Mouse (Mus musculus) liver, embryonic 14.5 days (tissue): Measurements from ENCODE around the gene Tuba4a. TPM values are rescaled to one million over a fixed set of nuclear protein-coding genes. Genes with fewer than 3 reads are reported as not detected.

Experiments used
- ATAC-seq: fragments of 200-750 bp; cut with Nextera tagmentation; 2 replicates; pipeline ENCODE4 v1.8.0; 2017; ENCODE audit warnings: moderate number of reproducible peaks, mild to moderate bottlenecking, moderate library complexity; ENCODE audit not compliant: insufficient read depth
- DNase-seq, 3 experiments: peaks; one replicate each; pipeline ENCODE4 v3.0.0-alpha.2; 2012 to 2013; ENCODE audit warnings: low read depth in 3 of 3, low spot score in 3 of 3
- H3K27ac ChIP-seq: fragments of 300-500 bp; sonication (generic); 2 replicates; pipeline ENCODE4 v1.5.1; 2014; ENCODE audit warnings: moderate library complexity, mild to moderate bottlenecking, control low read depth, inconsistent platforms
- H3K27me3 ChIP-seq: fragments of 300-500 bp; sonication (generic); 2 replicates; pipeline ENCODE4 v1.6.1; 2014; ENCODE audit warnings: mild to moderate bottlenecking, low read length, moderate library complexity; ENCODE audit not compliant: control insufficient read depth, insufficient read depth
- H3K36me3 ChIP-seq: fragments of 300-500 bp; sonication (generic); replicated peaks from 2 replicates; pipeline ENCODE4 v1.6.1; 2014; ENCODE audit warnings: low read depth; ENCODE audit not compliant: control insufficient read depth, insufficient read depth
- H3K4me1 ChIP-seq, 2 experiments: fragments of 200-500 bp in 1 of 2; fragments of 300-500 bp in 1 of 2; sonication (generic) in 1 of 2; replicated peaks; 2 replicates each; pipeline ENCODE4 v1.6.1; 2012 to 2014; ENCODE audit warnings: antibody characterized with exemption in 1 of 2, inconsistent platforms in 1 of 2, low read length in 1 of 2; ENCODE audit not compliant: control insufficient read depth in 2 of 2, insufficient read depth in 2 of 2
- H3K4me2 ChIP-seq: fragments of 300-500 bp; sonication (generic); 2 replicates; pipeline ENCODE4 v1.6.1; 2014; ENCODE audit warnings: low read depth, mild to moderate bottlenecking, control low read depth, moderate library complexity
- H3K4me3 ChIP-seq, 2 experiments: fragments of 200-500 bp in 1 of 2; fragments of 300-500 bp in 1 of 2; sonication (generic) in 1 of 2; 2 replicates each; pipeline ENCODE4 v1.5.1; 2012 to 2014; ENCODE audit warnings: low read depth in 2 of 2, low read length in 2 of 2, mild to moderate bottlenecking in 2 of 2, control low read depth in 1 of 2, inconsistent platforms in 1 of 2, moderate library complexity in 1 of 2; ENCODE audit not compliant: insufficient read depth in 1 of 2
- H3K9ac ChIP-seq: fragments of 300-500 bp; sonication (generic); replicated peaks from 2 replicates; pipeline ENCODE4 v1.6.1; 2014; ENCODE audit warnings: mild to moderate bottlenecking, control low read depth, moderate library complexity
- H3K9me3 ChIP-seq: fragments of 300-500 bp; sonication (generic); 2 replicates; pipeline ENCODE4 v1.6.1; 2016; ENCODE audit warnings: low read length, mixed read lengths; ENCODE audit not compliant: control insufficient read depth
- CTCF ChIP-seq: IDR thresholded peaks from 2 replicates; pipeline ENCODE4 v1.5.1; 2016; ENCODE audit warnings: antibody characterized with exemption, low read depth, control low read depth
- EP300 ChIP-seq: IDR thresholded peaks from 2 replicates; pipeline ENCODE4 v1.6.1; 2016; ENCODE audit warnings: antibody characterized with exemption, low read depth
- WGBS: fragments of 180-500 bp; shearing (Covaris S2); extraction: QIAGEN DNeasy Blood & Tissue Kit; methylation state at CpG from one replicate; pipeline ENCODE4 v1.1.7; 2014; ENCODE audit not compliant: insufficient replicate concordance; 5-methylcytosine and 5-hydroxymethylcytosine counted together
- polyA plus RNA-seq, 2 experiments: library from polyadenylated mRNA; depleted of rRNA in 1 of 2; stranded (reverse) in 1 of 2; unstranded in 1 of 2; fragments of >200 nt; fragmentation: Nextera tagmentation in 1 of 2; extraction: Ambion mirVana in 1 of 2; gene quantifications; 2 replicates each; pipeline versions ENCODE4 v1.2.1 to v1.2.3; 2012 to 2014

The Tuba4a gene
- polyA plus RNA-seq, 2 experiments, result 168 to 346 TPM

DNA sequence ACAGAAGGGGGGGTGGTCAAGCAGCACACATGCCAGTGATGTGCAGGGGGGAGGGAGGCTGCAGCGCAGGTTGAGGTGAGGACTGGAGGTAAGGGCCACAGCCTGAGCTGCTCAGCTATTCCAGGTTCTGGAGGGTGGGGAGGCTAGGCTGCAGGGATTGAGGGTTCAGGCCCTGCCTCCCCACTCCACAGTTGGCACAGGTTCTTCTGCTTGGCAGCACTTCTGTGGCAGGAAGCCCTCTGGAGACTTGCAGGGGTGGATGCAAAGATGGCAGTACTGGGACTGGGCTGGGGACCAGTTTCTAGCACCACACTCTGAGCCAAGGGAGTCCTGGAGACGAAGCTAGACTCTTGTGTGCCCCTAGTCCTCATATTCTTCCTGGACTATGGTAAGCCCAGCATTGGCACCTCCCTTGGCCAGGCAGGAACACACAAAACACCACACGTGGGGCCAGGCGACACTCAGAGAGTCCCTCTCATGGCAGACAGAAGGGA lies 38.2 kb downstream of the Tuba4a start:
- peaks cover 16 to 18% of the 10 kb centered on the region in 2 experiments for H3K4me1 ChIP-seq
- no peak overlapping the region for H3K4me3 ChIP-seq
- H3K9me3 ChIP-seq, result no peaks in the 10 kb centered on the region
- no peak overlapping the region for H3K4me2 ChIP-seq
- TF ChIP-seq CTCF, result no peak
- no peak for TF ChIP-seq EP300
- H3K27me3 ChIP-seq, result no peaks in the 10 kb centered on the region
- DNase-seq, result no peak
- H3K27ac ChIP-seq, result no peak overlapping the region; the same call in 1 of the 2 replicates
- no peak overlapping the region; the same call in 1 of the 2 replicates for H3K9ac ChIP-seq
- H3K36me3 ChIP-seq, result peaks cover 70% of the 10 kb centered on the region
- 85% methylated on average over 4 of the region's 4 CpGs for WGBS
- no peak for ATAC-seq

DNA sequence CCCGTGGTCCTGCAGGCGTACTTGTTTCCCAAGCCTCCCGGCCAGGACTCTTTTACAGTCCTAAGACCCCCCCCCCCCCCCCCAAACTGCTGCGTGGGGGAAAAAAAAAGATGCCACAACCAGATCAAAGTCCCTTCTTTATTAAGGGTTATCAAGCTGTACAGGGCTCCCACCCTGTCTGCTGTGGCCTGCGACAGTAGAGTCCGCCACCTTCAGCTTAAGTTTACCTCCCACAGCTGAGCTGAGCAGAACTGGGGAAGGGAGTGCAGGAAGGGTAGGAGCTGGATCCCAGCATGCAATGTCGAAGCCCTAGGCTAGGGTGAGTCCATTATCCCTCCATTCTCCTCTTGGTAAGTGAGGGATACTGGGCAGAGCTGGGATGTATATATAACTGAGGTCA lies 38.9 kb downstream of the Tuba4a start:
- Histone ChIP-seq H3K27me3 (no peaks in the 10 kb centered on the region), H3K9me3 (no peaks in the 10 kb centered on the region), H3K4me2 (peak overlapping the region; percentile 79), H3K4me3 (peak overlapping the region in 1 of 2 experiments; percentile 70; a peak in 2 of 4 replicates), H3K27ac (peak overlapping the region; percentile 80), H3K36me3 (peaks cover 70% of the 10 kb centered on the region), H3K4me1 (peaks cover 16 to 18% of the 10 kb centered on the region in 2 experiments), H3K9ac (peak overlapping the region; percentile 55)
- ATAC-seq, result no peak
- 33% methylated on average over 7 of the region's 7 CpGs for WGBS
- no peak for DNase-seq
- TF ChIP-seq CTCF (no peak), EP300 (no peak)

DNA sequence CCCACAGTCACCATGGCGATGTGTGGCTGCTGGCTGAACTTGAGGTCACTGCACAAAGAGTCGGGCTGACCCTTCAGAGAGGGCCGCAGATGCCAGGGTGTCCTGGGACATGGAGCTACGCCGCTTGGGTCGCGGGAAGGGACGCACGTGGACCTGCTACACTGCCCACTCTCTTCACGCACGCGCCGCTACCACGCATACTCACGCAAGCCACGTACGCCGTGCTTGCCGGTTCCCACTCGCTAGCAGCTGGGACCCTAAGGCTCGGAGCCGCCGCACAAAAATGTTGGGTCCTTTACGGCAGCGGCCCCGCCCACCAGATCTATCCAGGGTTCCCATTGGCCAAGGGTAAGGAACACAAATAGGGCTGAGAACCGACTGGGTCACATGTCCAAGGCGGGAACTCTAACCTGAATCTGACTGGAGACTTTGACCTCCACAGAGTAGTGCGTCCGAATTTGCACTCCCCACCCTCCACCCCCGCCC lies 39.5 kb downstream of the Tuba4a start, which contains the start of gene Abcb6:
Gene Abcb6 (minus strand): TSS at position 288 of the 486 bp plus-strand sequence.
- H3K4me1 ChIP-seq, result peaks cover 16 to 18% of the 10 kb centered on the region in 2 experiments
- no peak for TF ChIP-seq EP300
- no peak for TF ChIP-seq CTCF
- under 1% methylated on average over 31 of the region's 31 CpGs for WGBS
- DNase-seq (peak; percentile 90 to 92 (median 92)), ATAC-seq (peak; percentile 87)
- no peaks in the 10 kb centered on the region for H3K9me3 ChIP-seq
- peak within 1 kb of the TSS; percentile 96 for H3K9ac ChIP-seq
- peak within 1 kb of the TSS; percentile 95 for H3K27ac ChIP-seq
- no peaks in the 10 kb centered on the region for H3K27me3 ChIP-seq
- H3K4me3 ChIP-seq, result peak within 1 kb of the TSS; percentile 61 to 70
- peaks cover 70% of the 10 kb centered on the region for H3K36me3 ChIP-seq
- H3K4me2 ChIP-seq, result peak within 1 kb of the TSS; percentile 79

DNA sequence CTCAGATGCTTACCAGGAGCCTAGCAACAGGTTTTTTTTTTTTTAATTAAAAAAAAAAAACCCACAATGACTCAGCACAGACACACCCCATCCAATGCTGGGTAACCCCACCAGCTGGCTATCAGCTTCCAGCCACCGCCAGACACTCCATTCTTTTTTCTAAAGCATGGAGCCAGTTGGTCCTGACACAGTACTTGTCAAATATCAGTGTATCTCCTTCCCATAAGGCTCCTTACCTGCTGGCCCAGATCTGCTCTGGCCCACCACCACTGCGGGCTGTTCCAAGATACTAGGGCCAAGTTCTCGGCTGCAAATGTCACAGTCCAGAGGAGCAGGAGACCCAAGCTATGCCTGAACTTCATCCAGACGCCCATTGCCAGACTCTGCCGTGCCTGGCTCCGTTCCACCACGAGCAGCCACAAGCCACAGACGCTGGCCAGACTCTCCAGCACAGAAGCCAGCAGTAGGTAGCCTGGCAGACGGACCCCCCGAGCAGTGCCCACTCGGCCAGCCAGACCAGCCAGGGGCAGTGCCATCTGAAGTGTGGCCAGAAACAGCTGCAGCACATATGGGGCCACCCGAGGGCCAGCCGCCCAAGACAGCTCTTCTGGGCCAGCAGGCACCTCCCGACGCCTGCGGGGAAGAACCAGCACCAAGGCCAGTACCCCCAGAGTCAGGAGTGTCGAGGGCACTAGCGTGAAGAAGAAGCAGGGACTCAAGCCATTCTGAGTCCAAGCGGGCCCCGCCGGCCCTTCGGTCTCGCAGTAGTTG lies 40.1 kb downstream of the Tuba4a start:
- 1% methylated on average over 23 of the region's 23 CpGs for WGBS
- H3K4me2 ChIP-seq, result peak overlapping the region; percentile 79
- TF ChIP-seq CTCF, result no peak
- peak; percentile 71 for TF ChIP-seq EP300
- ATAC-seq (peak; percentile 77), DNase-seq (peak; percentile 79 to 84 (median 83))
- peak overlapping the region; percentile 96 for H3K9ac ChIP-seq
- H3K36me3 ChIP-seq, result peaks cover 70% of the 10 kb centered on the region
- no peaks in the 10 kb centered on the region for H3K27me3 ChIP-seq
- H3K4me1 ChIP-seq, result peaks cover 16 to 18% of the 10 kb centered on the region in 2 experiments
- H3K27ac ChIP-seq, result peak overlapping the region; percentile 95
- peak overlapping the region; percentile 61 to 70 for H3K4me3 ChIP-seq
- no peaks in the 10 kb centered on the region for H3K9me3 ChIP-seq
